Mouse (Mus musculus) forebrain, embryonic 15.5 days (tissue): ENCODE measurements around the gene Mtx1. TPM values are rescaled to one million over a fixed set of nuclear protein-coding genes. Genes with fewer than 3 reads are reported as not detected.
A peak's percentile ranks its signal among the peaks of the same experiment; 100 is the strongest.
"Not testable (repeated sequence)": the region's sequence is repeated elsewhere in the genome, so short reads cannot be mapped to it uniquely, and the experiment has no call there.

ENCODE experiments used
- ATAC-seq: fragments of 200-750 bp; cut with Nextera tagmentation; replicated peaks from 2 replicates; pipeline ENCODE4 v1.8.0; 2017; ENCODE audit warnings: mild to moderate bottlenecking, moderate TSS enrichment, moderate library complexity
- H3K27ac ChIP-seq: fragments of 300-500 bp; sonication (generic); replicated peaks from 2 replicates; pipeline ENCODE4 v1.5.1; 2015; ENCODE audit warnings: mild to moderate bottlenecking, inconsistent platforms
- H3K27me3 ChIP-seq: fragments of 300-500 bp; sonication (generic); 2 replicates; pipeline ENCODE4 v1.6.1; 2015; ENCODE audit warnings: inconsistent platforms
- H3K36me3 ChIP-seq: fragments of 300-500 bp; sonication (generic); 2 replicates; pipeline ENCODE4 v1.6.1; 2015; ENCODE audit warnings: mild to moderate bottlenecking, inconsistent platforms
- H3K4me1 ChIP-seq: fragments of 300-500 bp; sonication (generic); 2 replicates; pipeline ENCODE4 v1.6.1; 2015; ENCODE audit warnings: inconsistent platforms
- H3K4me2 ChIP-seq: fragments of 300-500 bp; sonication (generic); replicated peaks from 2 replicates; pipeline ENCODE4 v1.6.1; 2015; ENCODE audit warnings: mild to moderate bottlenecking, inconsistent platforms
- H3K4me3 ChIP-seq: fragments of 300-500 bp; sonication (generic); 2 replicates; pipeline ENCODE4 v1.5.1; 2015; ENCODE audit warnings: mild to moderate bottlenecking, inconsistent platforms
- H3K9ac ChIP-seq: fragments of 300-500 bp; sonication (generic); replicated peaks from 2 replicates; pipeline ENCODE4 v1.6.1; 2015; ENCODE audit warnings: mild to moderate bottlenecking, inconsistent platforms
- H3K9me3 ChIP-seq: fragments of 300-500 bp; sonication (generic); 2 replicates; pipeline ENCODE4 v1.6.1; 2016; ENCODE audit warnings: inconsistent platforms
- WGBS: fragments of 180-500 bp; shearing (Covaris S2); methylation state at CpG from one replicate; pipeline ENCODE4 v1.1.7; 2015; ENCODE audit warnings: mixed read lengths; 5-methylcytosine and 5-hydroxymethylcytosine counted together
- polyA plus RNA-seq: library from polyadenylated mRNA; unstranded; fragments of >200 nt; fragmentation: Nextera tagmentation; extraction: Ambion mirVana; gene quantifications from 2 replicates; pipeline ENCODE4 v1.2.1, GENCODE M21; 2015

The Mtx1 gene
- polyA plus RNA-seq, 1 experiment from 2014 or later = 175 TPM

DNA sequence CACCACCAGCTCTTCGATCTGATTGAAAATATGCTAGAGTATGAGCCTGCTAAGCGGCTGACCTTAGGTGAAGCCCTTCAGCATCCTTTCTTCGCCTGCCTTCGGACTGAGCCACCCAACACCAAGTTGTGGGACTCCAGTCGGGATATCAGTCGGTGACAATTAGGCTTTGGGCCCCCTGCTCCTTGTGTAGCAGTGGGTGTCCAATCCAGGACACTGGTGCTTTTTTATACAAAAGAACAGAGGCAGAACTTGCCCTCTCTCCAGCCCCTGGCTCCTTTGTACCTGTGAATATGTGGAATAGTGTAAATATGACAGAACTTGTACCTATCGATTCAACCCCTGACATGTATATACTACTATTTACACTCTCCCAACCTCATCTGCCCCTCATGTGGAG is 50.5 kb downstream of the Mtx1 start:
- no peak overlapping the region for H3K9ac ChIP-seq
- no peaks in the 10 kb centered on the region for H3K9me3 ChIP-seq
- peak overlapping the region; percentile 81; the same call in 1 of the 2 replicates for H3K4me3 ChIP-seq
- H3K4me2 ChIP-seq = no peak overlapping the region
- H3K36me3 ChIP-seq = peaks cover 74% of the 10 kb centered on the region
- 85% methylated on average over 7 of the region's 7 CpGs for whole genome bisulfite sequencing
- no peaks in the 10 kb centered on the region for H3K27me3 ChIP-seq
- peaks cover 22% of the 10 kb centered on the region for H3K4me1 ChIP-seq
- no peak overlapping the region for H3K27ac ChIP-seq
- ATAC-seq = no peak; the same call in 1 of the 2 replicates

DNA sequence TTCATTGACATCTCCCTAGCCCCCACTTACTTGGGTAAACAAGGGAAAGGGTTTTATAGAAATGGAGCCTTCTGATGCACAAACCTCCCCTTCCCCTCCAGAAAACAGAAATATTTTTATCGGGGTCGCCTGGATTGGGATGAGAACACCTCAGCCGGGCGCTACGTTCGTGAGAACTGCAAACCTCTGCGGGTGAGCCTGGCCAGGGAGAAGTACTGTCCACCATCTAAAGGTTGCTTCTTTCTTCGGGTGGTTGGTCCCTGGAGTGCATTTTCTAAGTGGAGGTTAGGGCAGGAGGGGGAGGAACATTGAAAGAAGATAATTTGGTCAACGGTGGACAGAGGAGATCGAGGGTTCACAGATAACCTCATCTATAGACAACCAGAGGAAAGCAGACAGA is 51.3 kb downstream of the Mtx1 start:
- no peak for ATAC-seq
- Histone ChIP-seq H3K9me3 (no peaks in the 10 kb centered on the region), H3K4me2 (no peak overlapping the region), H3K4me1 (peaks cover 22% of the 10 kb centered on the region), H3K9ac (no peak overlapping the region), H3K27me3 (no peaks in the 10 kb centered on the region), H3K27ac (no peak overlapping the region), H3K4me3 (no peak overlapping the region), H3K36me3 (peaks cover 73% of the 10 kb centered on the region)
- WGBS = 94% methylated on average over 10 of the region's 10 CpGs

DNA sequence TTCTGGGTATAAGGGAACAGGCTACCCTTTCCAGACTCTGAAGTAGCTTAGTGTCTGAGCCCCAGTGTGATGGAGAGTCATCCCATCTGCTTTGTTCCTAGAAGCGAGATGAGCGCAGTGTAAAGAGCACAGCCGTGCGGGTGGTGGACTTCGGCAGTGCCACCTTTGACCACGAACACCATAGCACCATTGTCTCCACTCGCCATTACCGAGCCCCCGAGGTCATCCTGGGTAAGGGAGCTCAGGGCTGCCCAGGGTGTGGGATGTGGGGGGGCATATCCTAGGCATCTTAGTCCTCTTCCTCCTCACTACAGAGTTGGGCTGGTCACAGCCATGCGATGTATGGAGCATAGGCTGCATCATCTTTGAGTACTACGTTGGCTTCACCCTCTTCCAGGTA is 52.0 kb downstream of the Mtx1 start:
- H3K27ac ChIP-seq = no peak overlapping the region
- H3K4me3 ChIP-seq = no peak overlapping the region
- no peaks in the 10 kb centered on the region for H3K9me3 ChIP-seq
- H3K27me3 ChIP-seq = no peaks in the 10 kb centered on the region
- 91% methylated on average over 11 of the region's 11 CpGs for WGBS
- H3K4me1 ChIP-seq = peaks cover 22% of the 10 kb centered on the region
- H3K4me2 ChIP-seq = no peak overlapping the region
- no peak for ATAC-seq
- no peak overlapping the region for H3K9ac ChIP-seq
- peaks cover 73% of the 10 kb centered on the region for H3K36me3 ChIP-seq

DNA sequence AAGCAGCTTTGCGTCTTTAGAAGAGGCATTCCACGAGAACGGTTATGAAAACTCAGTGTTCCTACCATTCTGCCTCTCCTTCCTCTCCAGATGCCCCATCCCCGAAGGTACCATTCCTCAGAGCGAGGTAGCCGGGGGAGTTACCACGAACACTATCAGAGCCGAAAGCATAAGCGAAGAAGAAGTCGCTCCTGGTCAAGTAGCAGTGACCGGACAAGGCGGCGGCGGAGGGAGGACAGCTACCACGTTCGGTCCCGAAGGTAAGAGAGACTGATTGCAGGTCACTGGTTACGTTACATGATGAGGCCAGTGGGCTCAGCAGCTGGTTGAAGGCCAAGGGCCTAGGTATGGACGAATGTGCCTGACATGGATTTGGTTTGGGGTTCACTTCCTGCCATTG is 59.9 kb downstream of the Mtx1 start:
- H3K4me3 ChIP-seq = no peak overlapping the region
- H3K9me3 ChIP-seq = no peaks in the 10 kb centered on the region
- no peak for ATAC-seq
- H3K27me3 ChIP-seq = no peaks in the 10 kb centered on the region
- no peak overlapping the region for H3K9ac ChIP-seq
- WGBS = 94% methylated on average over 19 of the region's 19 CpGs
- peaks cover 28% of the 10 kb centered on the region for H3K4me1 ChIP-seq
- no peak overlapping the region for H3K27ac ChIP-seq
- peaks cover 46% of the 10 kb centered on the region for H3K36me3 ChIP-seq
- H3K4me2 ChIP-seq = no peak overlapping the region

DNA sequence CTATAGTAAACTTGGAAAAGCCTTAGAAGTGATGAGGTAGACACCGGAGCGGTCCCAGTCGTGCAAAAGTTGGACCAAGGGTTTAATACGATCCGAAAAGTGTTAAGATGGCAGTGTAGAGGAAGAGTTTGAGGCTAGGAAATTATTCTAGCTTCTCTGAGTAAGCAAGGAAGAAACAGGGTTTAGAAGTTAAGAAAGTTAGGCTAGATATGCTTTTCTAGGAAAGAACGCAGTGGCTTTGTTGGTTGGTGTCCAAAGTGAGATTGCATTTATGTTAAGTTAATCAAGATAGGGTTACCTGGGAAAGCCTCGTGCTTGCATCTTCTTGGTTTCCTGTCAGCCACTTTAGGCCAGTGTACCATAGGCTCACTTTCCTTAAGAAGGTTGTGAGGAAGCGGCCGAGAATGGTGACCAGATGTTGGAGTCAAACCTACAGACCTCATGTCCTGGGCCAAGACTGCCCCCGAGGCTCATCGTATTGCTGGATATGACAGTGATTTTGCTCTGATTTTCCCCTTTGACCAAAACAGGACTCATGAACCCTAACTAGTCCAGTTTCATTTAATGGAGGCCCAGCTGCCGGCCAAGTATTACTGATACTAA is 61.5 kb downstream of the Mtx1 start:
- peak overlapping the region; percentile 96 for H3K9ac ChIP-seq
- H3K4me2 ChIP-seq = peak overlapping the region; percentile 66
- peaks cover 29% of the 10 kb centered on the region for H3K4me1 ChIP-seq
- H3K9me3 ChIP-seq = no peaks in the 10 kb centered on the region
- ATAC-seq = no peak
- H3K27ac ChIP-seq = peak overlapping the region; percentile 94
- H3K4me3 ChIP-seq = peak overlapping the region; percentile 84
- WGBS = 25% methylated on average over 12 of the region's 12 CpGs
- no peaks in the 10 kb centered on the region for H3K27me3 ChIP-seq
- peaks cover 33% of the 10 kb centered on the region for H3K36me3 ChIP-seq

DNA sequence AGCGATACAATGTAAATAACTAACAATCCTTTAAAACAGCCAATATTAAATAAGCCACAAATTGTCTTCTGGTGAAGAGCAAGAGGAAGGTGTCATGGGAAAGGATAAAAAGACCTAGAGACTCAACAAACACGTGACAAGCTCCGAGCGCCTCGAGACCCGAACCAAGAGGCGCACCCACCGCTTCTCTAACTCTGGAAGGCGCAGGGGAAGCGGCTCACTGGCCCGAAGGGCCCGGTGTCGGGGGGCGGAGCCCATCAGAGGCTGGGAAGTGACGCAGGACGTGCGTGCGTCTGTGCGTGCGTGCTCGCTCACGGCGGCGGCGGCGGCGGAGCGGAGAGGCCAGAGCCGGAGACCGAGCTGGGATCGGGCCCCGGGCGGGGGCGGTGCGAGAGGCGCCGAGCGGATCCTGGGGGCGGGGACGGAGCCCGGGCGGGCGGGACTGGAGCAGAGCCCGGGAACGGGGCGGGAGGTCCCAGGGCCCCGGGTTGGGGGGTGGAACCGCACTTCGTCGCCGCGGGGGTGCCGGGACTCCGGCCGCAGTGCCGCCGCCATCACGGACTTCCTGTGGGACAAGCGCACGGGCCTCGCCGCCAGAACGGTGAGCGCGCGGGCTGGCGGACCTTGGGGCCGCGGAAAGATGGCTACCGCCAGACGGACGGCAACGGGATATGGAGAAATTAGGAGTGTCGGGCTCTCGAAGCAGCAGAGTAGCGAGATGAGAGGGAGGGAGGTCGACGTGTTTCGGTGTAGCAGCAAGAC is 62.2 kb downstream of the Mtx1 start, which contains the start of gene Clk2:
Gene Clk2 (plus strand): TSS at position 290 of the 762 bp plus-strand sequence.
- ATAC-seq = peak; percentile 97
- Histone ChIP-seq H3K4me2 (peak within 1 kb of the TSS; percentile 66), H3K4me3 (peak within 1 kb of the TSS; percentile 84), H3K9me3 (no peaks in the 10 kb centered on the region), H3K36me3 (peaks cover 26% of the 10 kb centered on the region), H3K9ac (peak within 1 kb of the TSS; percentile 96), H3K27me3 (no peaks in the 10 kb centered on the region), H3K4me1 (peaks cover 31% of the 10 kb centered on the region), H3K27ac (peak within 1 kb of the TSS; percentile 94)
- WGBS = under 1% methylated on average over 69 of the region's 79 CpGs

DNA sequence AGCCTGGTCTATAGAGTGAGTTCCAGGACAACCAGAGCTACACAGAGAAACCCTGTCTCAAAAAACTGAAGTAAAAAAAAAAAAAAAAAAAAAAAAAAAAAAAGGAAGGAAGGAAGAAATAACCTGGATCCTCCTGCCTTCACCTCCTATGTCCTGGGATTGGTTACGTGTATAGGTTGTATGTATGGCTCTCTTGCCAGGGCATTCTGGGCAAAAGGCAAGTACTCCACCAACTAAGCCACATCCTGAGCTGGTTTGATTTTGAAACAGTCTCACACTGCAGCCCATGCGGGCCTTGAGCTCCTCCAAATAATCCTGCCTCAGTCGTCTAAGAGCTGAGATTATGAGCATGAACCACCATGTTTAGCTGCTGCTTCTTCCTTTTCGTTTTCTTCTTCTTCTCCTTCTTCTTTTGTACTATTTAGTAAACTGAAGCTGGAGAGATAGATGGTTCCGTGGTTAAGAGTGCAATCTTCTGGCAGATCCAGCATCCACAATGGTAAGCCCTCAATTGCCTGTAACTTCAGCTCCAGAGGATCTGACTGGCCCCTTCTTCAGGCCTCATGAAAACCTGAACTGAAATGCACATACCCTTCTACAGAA is 63.1 kb downstream of the Mtx1 start:
- Histone ChIP-seq H3K27ac (peak overlapping the region; percentile 94), H3K27me3 (no peaks in the 10 kb centered on the region), H3K9ac (peak overlapping the region; percentile 96), H3K4me3 (peak overlapping the region; percentile 84), H3K9me3 (no peaks in the 10 kb centered on the region), H3K4me1 (peaks cover 35% of the 10 kb centered on the region), H3K36me3 (peaks cover 17% of the 10 kb centered on the region), H3K4me2 (peak overlapping the region; percentile 66)
- no peak for ATAC-seq
- 76% methylated on average over 5 of the region's 5 CpGs for WGBS

GRCm38 (mm10) chr3:89163123-89163522 is 63.8 kb downstream of the Mtx1 start:
- Histone ChIP-seq H3K4me2 (no peak overlapping the region), H3K9ac (no peak overlapping the region), H3K36me3 (peaks cover 11% of the 10 kb centered on the region), H3K4me3 (no peak overlapping the region), H3K27me3 (no peaks in the 10 kb centered on the region), H3K27ac (no peak overlapping the region), H3K4me1 (peaks cover 41% of the 10 kb centered on the region), H3K9me3 (no peaks in the 10 kb centered on the region)
- 84% methylated on average over 1 of the region's 1 CpGs for WGBS
- ATAC-seq = no peak

- Histone ChIP-seq H3K4me3 (no peak overlapping the region), H3K27me3 (no peaks in the 10 kb centered on the region), H3K27ac (no peak overlapping the region), H3K36me3 (0 out of 2 replicates have a peak, but pooled peaks cover under 1% of the 10 kb centered on the region), H3K4me2 (no peak overlapping the region), H3K9me3 (no peaks in the 10 kb centered on the region), H3K4me1 (peaks cover 42% of the 10 kb centered on the region), H3K9ac (no peak overlapping the region)
- ATAC-seq = no peak
- WGBS = 82% methylated on average over 4 of the region's 4 CpGs
Measured at GRCm38 (mm10) chr3:89161786-89162185, 65.1 kb downstream of the Mtx1 start.

DNA sequence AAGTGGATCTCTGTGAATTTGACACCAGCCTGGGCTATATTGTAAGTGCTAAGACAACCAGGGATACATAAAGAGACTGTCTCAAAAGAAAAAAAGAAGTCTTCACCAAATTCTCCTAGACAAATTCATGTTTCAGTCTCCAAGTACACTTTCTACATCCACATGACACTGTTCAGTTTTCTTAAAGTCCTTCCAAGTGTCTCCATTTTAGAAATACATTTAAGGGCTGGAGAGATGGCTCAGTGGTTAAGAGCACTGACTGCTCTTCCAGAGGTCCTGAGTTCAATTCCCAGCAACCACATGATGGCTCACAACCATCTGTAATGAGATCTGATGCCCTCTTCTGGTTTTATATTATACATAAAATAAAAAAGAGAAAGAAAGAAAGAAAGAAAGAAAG is 65.7 kb downstream of the Mtx1 start:
- H3K9me3 ChIP-seq, H3K4me3 ChIP-seq, H3K27ac ChIP-seq, H3K36me3 ChIP-seq, H3K4me2 ChIP-seq, H3K27me3 ChIP-seq, ATAC-seq, H3K9ac ChIP-seq: not testable (repeated sequence)
- H3K4me1 ChIP-seq = peaks cover 36% of the 10 kb centered on the region

DNA sequence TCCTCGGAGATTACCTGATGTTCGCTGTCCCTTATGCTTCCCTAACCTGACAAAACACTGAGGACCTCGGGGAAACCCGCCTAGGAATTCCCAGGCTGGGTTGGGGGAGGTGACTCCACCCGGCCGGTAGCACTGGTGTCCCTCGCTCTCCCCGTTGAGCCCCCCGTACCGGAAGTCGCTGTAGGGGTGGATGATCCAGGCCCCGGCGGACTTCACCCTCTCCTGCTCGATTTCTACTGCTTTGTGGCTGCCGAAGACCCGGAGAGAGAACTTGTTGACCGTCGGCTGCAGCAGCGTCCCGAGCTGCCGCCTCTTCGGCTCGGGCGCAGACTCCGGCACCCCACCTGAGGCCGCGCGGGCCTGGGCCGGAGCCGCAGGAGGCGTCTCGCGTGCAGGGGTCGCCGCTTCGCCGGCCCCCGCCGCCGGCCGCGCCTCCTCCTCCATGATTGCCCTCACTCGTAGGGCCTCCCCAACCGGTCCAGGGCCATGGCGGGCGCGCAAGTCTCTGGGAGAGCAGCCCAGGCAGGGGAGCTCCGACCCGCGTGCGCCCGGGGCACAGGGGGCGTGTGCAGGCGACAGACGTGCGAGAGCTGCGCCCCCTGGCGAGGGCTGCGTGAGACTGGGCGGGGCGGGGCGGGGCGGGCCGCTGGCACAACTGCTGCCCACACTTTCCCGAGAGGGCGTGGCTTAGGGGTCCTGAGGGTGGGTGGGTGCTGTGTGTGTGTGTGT is 67.1 kb downstream of the Mtx1 start, which contains the start of gene Hcn3:
Gene Hcn3 (minus strand): TSS at position 581 of the 729 bp plus-strand sequence.
- H3K4me3 ChIP-seq = peak within 1 kb of the TSS; percentile 90
- under 1% methylated on average over 60 of the region's 66 CpGs for WGBS
- H3K27ac ChIP-seq = peak within 1 kb of the TSS; percentile 32
- no peaks in the 10 kb centered on the region for H3K27me3 ChIP-seq
- no peaks in the 10 kb centered on the region for H3K9me3 ChIP-seq
- H3K36me3 ChIP-seq = no peaks in the 10 kb centered on the region
- peak within 1 kb of the TSS; percentile 85 for H3K4me2 ChIP-seq
- peak within 1 kb of the TSS; percentile 77 for H3K9ac ChIP-seq
- ATAC-seq = peak; percentile 82
- peaks cover 25% of the 10 kb centered on the region for H3K4me1 ChIP-seq
